Mouse (Mus musculus) gastrocnemius, postnatal 36 days (tissue): ENCODE measurements around the gene Crisp3. TPM values are rescaled to one million over a fixed set of nuclear protein-coding genes. Genes with fewer than 3 reads are reported as not detected.
"Not testable (repeated sequence)": the region's sequence is repeated elsewhere in the genome, so short reads cannot be mapped to it uniquely, and the experiment has no call there.

Experiments
- DNase-seq, 2 experiments: peaks; one replicate each; pipeline ENCODE4 v3.0.0; 2022
- intact Hi-C: fragments of 180-260 bp; cut with DNase I; formaldehyde crosslinking; loops from one replicate; pipeline ENCODE4 v1.15.1; 2025
- long read RNA-seq, 2 experiments: library from polyadenylated mRNA; stranded (forward); transcript quantifications; one replicate each; pipeline ENCODE4 v2.0.0; 2021
- total RNA-seq, 2 experiments: library from RNA; stranded (reverse); gene quantifications; 2 replicates each; pipeline ENCODE4 v1.2.3; 2021

Gene Crisp3
- total RNA-seq, result not detected
- long read RNA-seq, experiment 1, result 0 reads
- long read RNA-seq, experiment 2, result 0 reads

DNA sequence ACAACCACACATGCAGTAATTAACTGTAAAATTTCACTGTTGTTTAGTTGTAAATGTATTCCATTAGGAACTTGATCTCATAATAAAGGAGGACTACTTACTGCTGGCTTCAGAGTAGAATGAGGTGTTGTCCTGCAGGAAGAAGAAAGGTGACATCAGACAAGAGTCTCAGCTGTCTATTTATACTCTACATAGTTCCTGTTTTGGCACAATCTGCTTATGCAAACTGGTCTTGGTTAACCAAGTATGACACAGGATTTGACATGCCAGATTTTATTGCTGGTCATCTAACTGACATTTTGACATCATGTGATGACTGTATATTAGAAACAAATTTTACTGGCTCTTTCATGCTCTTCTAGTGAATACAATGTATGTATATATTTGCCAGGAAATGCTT, at the start of gene Crisp3:
TSS of gene Crisp3 (minus strand) at position 154 of the 400 bp plus-strand sequence.
- no peak for DNase-seq
- intact Hi-C loops, result no loop called here

GRCm38 (mm10) chr17:40285435-40285834, 43.3 kb upstream of the Crisp3 start:
- no peak for DNase-seq
- intact Hi-C loops, result no loop called here

DNA sequence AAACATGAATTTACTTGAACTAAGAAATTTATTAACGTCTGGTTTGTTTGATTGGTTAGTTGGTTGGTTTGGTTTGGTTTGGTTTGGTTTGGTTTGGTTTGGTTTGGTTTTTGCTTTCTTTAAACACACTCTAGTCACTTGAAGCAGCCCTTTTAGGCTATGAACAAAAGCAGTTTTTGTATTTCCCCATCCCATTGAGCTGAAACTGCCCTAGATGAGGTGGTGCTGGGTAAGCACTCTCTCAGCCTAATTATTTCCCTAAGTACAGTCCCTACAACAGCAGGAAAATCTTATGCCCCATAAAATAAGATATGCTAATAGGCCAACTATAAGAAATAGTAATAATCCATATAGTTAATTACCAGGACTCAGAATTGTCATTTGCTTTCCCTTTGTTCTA, 33.4 kb upstream of the Crisp3 start:
- no peak for DNase-seq
- intact Hi-C loops, result loop anchor here (10.0 kb wide), 1 partner anchor 501 kb away; no protein-coding TSS in a partner anchor

- intact Hi-C loops, result loop anchor here (10.0 kb wide), 1 partner anchor 500 kb away; no protein-coding TSS in a partner anchor
- no peak for DNase-seq
Measured at GRCm38 (mm10) chr17:40274906-40275470, 32.9 kb upstream of the Crisp3 start.

DNA sequence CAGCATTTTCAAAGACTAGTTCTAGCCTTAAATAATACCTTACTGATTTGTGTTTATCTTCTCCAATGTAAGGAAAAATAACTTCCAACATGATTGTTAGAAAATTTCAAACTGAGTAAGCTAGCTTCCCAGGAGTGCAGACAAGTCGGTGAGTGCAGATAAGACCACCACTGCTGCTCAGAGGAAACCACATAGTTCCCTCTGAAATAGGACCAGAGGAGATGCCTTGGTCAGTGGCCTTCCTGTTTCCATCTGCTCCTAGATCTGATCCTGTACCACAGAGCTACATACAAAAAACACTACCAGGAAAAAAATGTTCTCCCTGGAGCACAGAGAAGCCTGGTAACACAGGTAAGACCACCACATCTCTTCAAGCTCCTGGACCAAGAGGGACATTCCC, 10.4 kb upstream of the Crisp3 start:
- intact Hi-C loops, result no loop called here
- no peak for DNase-seq

GRCm38 (mm10) chr17:40208540-40208939, 33.5 kb downstream of the Crisp3 start, which contains the start of gene Pgk2:
TSS of gene Pgk2 (minus strand) at chr17:40208640.
- DNase-seq, result no peak
- intact Hi-C loops, result no loop called here

DNA sequence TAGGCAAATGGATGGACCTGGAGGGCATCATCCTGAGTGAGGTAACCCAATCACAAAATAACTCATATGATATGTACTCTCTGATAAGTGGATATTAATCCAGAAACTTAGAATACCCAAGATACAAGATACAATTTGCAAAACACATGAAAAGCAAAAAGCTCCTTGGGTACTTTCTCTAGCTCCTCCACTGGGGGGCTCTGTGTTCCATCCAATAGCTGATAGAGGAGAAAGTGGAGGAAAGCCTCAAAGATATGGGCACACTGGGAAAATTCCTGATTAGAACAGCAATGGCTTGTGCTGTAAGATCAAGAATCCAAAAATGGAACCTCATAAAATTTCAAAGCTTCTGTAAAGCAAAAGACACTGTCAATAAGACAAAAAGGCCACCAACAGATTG, 40.3 kb downstream of the Crisp3 start:
- DNase-seq, intact Hi-C loops: not testable (repeated sequence)

GRCm38 (mm10) chr17:40190192-40190591, 51.9 kb downstream of the Crisp3 start:
- DNase-seq, intact Hi-C loops: not testable (repeated sequence)

Other genes with a start within 250 kb of the Crisp3 start
- gene AC192777.2, start 146.8 kb downstream of the Crisp3 start, total RNA-seq, result not detected
- gene Pgk2, start 33.6 kb downstream of the Crisp3 start, total RNA-seq, result not detected
- gene Crisp1, start 76.9 kb upstream of the Crisp3 start, total RNA-seq, result not detected